Mouse (Mus musculus) liver, embryonic 14.5 days (tissue): ENCODE data around the gene Gm21293. TPM values are rescaled to one million over a fixed set of nuclear protein-coding genes. Genes with fewer than 3 reads are reported as not detected.
"Not testable (repeated sequence)": the region's sequence is repeated elsewhere in the genome, so short reads cannot be mapped to it uniquely, and the experiment has no call there.

ENCODE experiments used
- ATAC-seq: fragments of 200-750 bp; cut with Nextera tagmentation; 2 replicates; pipeline ENCODE4 v1.8.0; 2017; ENCODE audit warnings: moderate number of reproducible peaks, mild to moderate bottlenecking, moderate library complexity; ENCODE audit not compliant: insufficient read depth
- DNase-seq, 3 experiments: peaks; one replicate each; pipeline ENCODE4 v3.0.0-alpha.2; 2012 to 2013; ENCODE audit warnings: low read depth in 3 of 3, low spot score in 3 of 3
- H3K27ac ChIP-seq: fragments of 300-500 bp; sonication (generic); 2 replicates; pipeline ENCODE4 v1.5.1; 2014; ENCODE audit warnings: moderate library complexity, mild to moderate bottlenecking, control low read depth, inconsistent platforms
- H3K27me3 ChIP-seq: fragments of 300-500 bp; sonication (generic); 2 replicates; pipeline ENCODE4 v1.6.1; 2014; ENCODE audit warnings: mild to moderate bottlenecking, low read length, moderate library complexity; ENCODE audit not compliant: control insufficient read depth, insufficient read depth
- H3K36me3 ChIP-seq: fragments of 300-500 bp; sonication (generic); replicated peaks from 2 replicates; pipeline ENCODE4 v1.6.1; 2014; ENCODE audit warnings: low read depth; ENCODE audit not compliant: control insufficient read depth, insufficient read depth
- H3K4me1 ChIP-seq, 2 experiments: fragments of 200-500 bp in 1 of 2; fragments of 300-500 bp in 1 of 2; sonication (generic) in 1 of 2; replicated peaks; 2 replicates each; pipeline ENCODE4 v1.6.1; 2012 to 2014; ENCODE audit warnings: antibody characterized with exemption in 1 of 2, inconsistent platforms in 1 of 2, low read length in 1 of 2; ENCODE audit not compliant: control insufficient read depth in 2 of 2, insufficient read depth in 2 of 2
- H3K4me2 ChIP-seq: fragments of 300-500 bp; sonication (generic); 2 replicates; pipeline ENCODE4 v1.6.1; 2014; ENCODE audit warnings: low read depth, mild to moderate bottlenecking, control low read depth, moderate library complexity
- H3K4me3 ChIP-seq, 2 experiments: fragments of 200-500 bp in 1 of 2; fragments of 300-500 bp in 1 of 2; sonication (generic) in 1 of 2; 2 replicates each; pipeline ENCODE4 v1.5.1; 2012 to 2014; ENCODE audit warnings: low read depth in 2 of 2, low read length in 2 of 2, mild to moderate bottlenecking in 2 of 2, control low read depth in 1 of 2, inconsistent platforms in 1 of 2, moderate library complexity in 1 of 2; ENCODE audit not compliant: insufficient read depth in 1 of 2
- H3K9ac ChIP-seq: fragments of 300-500 bp; sonication (generic); replicated peaks from 2 replicates; pipeline ENCODE4 v1.6.1; 2014; ENCODE audit warnings: mild to moderate bottlenecking, control low read depth, moderate library complexity
- H3K9me3 ChIP-seq: fragments of 300-500 bp; sonication (generic); 2 replicates; pipeline ENCODE4 v1.6.1; 2016; ENCODE audit warnings: low read length, mixed read lengths; ENCODE audit not compliant: control insufficient read depth
- WGBS: fragments of 180-500 bp; shearing (Covaris S2); extraction: QIAGEN DNeasy Blood & Tissue Kit; methylation state at CpG from one replicate; pipeline ENCODE4 v1.1.7; 2014; ENCODE audit not compliant: insufficient replicate concordance; 5-methylcytosine and 5-hydroxymethylcytosine counted together
- polyA plus RNA-seq, 2 experiments: library from polyadenylated mRNA; depleted of rRNA in 1 of 2; stranded (reverse) in 1 of 2; unstranded in 1 of 2; fragments of >200 nt; fragmentation: Nextera tagmentation in 1 of 2; extraction: Ambion mirVana in 1 of 2; gene quantifications; 2 replicates each; pipeline versions ENCODE4 v1.2.1 to v1.2.3; 2012 to 2014

The Gm21293 gene
- polyA plus RNA-seq, 2 experiments = not detected

DNA sequence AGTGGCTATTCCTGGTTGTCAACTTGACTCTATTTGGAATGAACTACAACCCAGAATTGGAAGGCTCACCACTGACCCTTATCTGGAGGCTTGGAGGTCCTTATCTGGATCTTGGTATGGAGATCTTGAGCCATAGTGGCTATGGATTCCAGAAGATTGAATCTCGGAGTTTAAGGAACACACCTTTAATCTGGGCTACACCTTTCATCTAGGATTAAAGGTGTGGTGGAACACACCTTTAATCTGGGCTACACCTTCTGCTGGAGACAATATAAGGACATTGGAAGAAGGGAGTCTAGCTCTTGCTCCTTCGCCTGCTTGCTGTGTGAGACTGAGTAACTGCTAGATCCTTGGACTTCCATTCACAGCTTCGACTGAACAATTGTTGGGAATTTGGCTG lies 51.0 kb downstream of the Gm21293 start, which contains the start of gene Gm4340:
TSS of gene Gm4340 (plus strand) at position 301 of the 400 bp plus-strand sequence.
- not testable (repeated sequence) for H3K4me3 ChIP-seq, H3K36me3 ChIP-seq, H3K27ac ChIP-seq, H3K9ac ChIP-seq, ATAC-seq, H3K4me1 ChIP-seq, H3K27me3 ChIP-seq, H3K9me3 ChIP-seq, DNase-seq, H3K4me2 ChIP-seq
- no CpG with 5 or more reads among the region's 3 CpGs for WGBS

Other genes with a start within 250 kb of the Gm21293 start
- gene Gm6763, start 8.5 kb downstream of the Gm21293 start, polyA plus RNA-seq (2012; rRNA removed) = not detected in 2 replicates
- not detected in 2 replicates for gene Gm6763, start 8.5 kb downstream of the Gm21293 start, polyA plus RNA-seq (2014; fragmentation: Nextera tagmentation; extraction: Ambion mirVana)
- not detected in 2 replicates for gene Gm8764, start 17.0 kb downstream of the Gm21293 start, polyA plus RNA-seq (2012; rRNA removed)
- gene Gm8764, start 17.0 kb downstream of the Gm21293 start, polyA plus RNA-seq (2014; fragmentation: Nextera tagmentation; extraction: Ambion mirVana) = not detected in 2 replicates
- not detected in 2 replicates for gene Gm21304, start 25.5 kb downstream of the Gm21293 start, polyA plus RNA-seq (2012; rRNA removed)
- gene Gm21304, start 25.5 kb downstream of the Gm21293 start, polyA plus RNA-seq (2014; fragmentation: Nextera tagmentation; extraction: Ambion mirVana) = not detected in 2 replicates
- gene Gm21312, start 34.0 kb downstream of the Gm21293 start, polyA plus RNA-seq (2012; rRNA removed) = not detected in 2 replicates
- gene Gm21312, start 34.0 kb downstream of the Gm21293 start, polyA plus RNA-seq (2014; fragmentation: Nextera tagmentation; extraction: Ambion mirVana) = not detected in 2 replicates
- not detected in 2 replicates for gene Gm20765, start 42.5 kb downstream of the Gm21293 start, polyA plus RNA-seq (2012; rRNA removed)
- gene Gm20765, start 42.5 kb downstream of the Gm21293 start, polyA plus RNA-seq (2014; fragmentation: Nextera tagmentation; extraction: Ambion mirVana) = not detected in 2 replicates
- not detected in 2 replicates for gene Gm4340, start 51.1 kb downstream of the Gm21293 start, polyA plus RNA-seq (2012; rRNA removed)
- not detected in 2 replicates for gene Gm4340, start 51.1 kb downstream of the Gm21293 start, polyA plus RNA-seq (2014; fragmentation: Nextera tagmentation; extraction: Ambion mirVana)